Mouse (Mus musculus): ENCODE measurements at regions not wholly inside any gene's neighbourhood (a gene's known extent, or its start where the extent isn't known, plus 50 kb on each side); places are given as distances from the start of the nearest gene placed in this dataset.

- DNase-seq (ENCODE audit: low spot score) = no peak
These were observed 277.8 kb upstream of the Dynlrb2 start for GRCm38 (mm10) chr8:116227003-116227402.

DNA sequence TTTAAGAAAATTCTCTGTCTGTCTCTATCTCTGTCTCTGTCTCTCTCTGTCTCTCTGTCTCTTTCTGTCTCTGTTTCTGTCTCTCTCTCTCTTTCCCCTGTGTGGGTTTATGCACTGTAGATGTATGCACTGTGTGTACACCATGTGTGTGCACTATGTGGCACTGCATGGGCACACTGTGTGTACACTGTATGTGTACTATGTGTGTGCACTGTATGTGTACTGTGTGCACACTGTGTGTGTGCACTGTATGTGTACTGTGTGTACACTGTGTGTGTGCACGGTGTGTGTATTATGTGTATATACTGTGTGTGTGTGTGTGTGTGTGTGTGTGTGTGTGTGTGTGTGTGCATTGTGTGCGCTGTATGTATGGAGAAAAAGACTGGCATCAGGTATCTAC, 281.5 kb upstream of the Dynlrb2 start:
- DNase-seq (ENCODE audit: low spot score) = no peak

DNA sequence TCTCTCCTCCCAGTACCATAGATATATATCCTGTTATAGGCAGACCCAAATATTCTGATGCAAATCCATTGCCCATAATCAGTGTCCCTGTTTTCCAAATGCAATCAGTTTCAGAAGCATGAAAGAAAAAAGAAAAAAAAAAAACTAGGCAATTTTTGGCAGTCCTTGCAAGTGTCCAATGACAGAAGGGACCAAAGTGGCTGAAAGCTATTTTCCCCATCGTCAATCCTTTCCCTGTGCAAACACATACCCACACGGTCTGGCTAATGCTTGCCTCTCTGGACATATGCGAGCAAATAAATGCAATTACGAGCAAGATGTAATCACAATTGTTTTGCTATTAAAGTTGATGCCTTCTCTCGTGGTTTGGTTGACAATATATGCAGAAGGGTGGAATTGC, 288.9 kb upstream of the Dynlrb2 start:
- no peak for DNase-seq (ENCODE audit: low spot score)

- no peak for DNase-seq (ENCODE audit: low spot score)
These were observed 289.4 kb upstream of the Dynlrb2 start for GRCm38 (mm10) chr8:116215286-116215860.

DNA sequence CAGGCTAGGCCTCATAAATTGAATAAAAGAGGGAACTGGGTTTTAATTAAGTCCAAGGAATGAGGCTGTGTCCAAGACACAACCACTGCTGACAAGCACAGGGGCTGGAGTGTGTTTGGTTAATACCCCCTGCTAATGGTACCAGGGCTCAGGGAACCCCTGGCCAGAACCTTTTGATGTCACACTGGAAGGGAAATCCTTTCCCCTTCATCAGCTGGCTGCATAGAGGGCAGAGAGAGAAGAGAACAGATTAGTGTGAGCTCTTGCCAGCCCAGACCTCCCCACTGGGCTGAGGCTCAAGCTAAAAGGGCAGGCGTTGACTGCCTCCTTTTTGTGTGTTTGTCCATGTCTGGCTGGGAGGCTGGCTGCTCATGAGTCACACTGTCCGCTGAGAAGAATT, 301.1 kb upstream of the Dynlrb2 start:
- DNase-seq (ENCODE audit: low spot score) = no peak

DNA sequence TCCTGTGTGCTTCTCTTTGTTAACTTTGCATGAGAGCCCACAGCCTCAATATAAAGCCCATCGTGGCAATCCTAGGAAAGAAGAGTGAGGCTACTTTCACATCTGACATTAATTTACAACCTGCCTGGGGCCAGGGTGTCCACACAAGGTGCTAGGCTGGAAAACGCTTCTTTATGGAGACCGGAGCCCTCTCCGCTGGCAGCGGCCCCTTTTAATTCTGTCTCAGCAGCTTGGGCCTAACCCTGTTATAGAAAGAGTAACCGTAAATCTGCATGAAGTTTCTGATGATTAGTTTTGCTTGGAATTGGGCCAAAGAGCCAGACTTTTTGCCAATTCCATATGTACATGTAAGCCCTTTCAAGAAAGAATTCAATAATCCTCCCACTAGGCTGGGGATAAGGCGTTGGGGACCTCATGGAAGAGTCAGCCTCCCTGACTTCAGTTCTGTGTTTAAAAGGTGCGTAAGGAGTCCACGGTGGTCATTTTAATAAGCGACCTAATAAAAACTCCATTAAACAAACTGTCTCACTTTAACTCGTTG, 304.2 kb upstream of the Dynlrb2 start:
- no peak for DNase-seq (ENCODE audit: low spot score)

DNA sequence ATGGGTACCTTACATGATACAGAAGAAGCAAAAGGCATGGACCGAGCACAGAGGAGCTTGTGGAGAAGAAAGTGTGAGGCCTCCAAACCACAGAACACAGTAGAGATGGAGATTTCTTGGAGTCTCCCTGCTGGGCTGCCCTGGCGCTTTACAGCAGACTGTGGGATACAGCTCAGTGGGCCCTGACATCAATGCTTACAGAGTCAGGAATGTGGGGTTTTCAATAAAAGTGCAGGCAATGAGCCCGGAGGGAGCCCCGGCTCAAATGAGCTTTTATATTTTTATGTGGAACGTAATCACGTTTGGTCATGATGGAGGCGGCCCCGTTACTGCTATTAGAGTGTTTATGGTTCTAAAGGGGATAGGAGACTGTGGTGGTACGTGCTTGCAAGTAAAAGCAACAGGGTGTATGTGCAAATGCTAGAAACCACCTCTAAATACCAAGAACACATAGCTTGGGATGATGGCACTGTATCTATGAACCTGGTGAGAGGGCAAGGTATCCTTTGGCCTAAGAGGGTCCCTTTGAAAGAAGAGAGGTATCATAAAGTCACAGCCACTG, 308.1 kb upstream of the Dynlrb2 start:
- no peak for DNase-seq (ENCODE audit: low spot score)

DNA sequence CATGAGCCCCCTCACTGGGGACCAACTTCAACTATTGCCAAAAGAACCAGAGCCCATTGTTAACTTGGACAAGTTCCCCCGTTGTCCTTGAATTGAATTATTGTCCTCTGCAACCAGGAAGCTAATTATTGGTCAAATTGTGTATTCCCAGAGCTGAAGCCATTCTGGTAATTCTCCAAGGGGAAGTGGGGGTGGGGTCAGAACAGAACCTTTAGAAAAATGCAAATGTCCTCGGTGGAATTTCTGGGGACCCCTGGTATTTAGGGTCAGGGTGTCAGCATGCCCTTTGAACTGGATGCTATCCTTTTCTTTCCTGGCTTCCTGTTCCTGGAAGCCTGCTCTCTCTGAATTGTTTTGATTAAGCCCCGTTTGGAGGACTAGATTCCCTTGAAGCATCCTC, 312.7 kb upstream of the Dynlrb2 start:
- no peak for DNase-seq (ENCODE audit: low spot score)

DNA sequence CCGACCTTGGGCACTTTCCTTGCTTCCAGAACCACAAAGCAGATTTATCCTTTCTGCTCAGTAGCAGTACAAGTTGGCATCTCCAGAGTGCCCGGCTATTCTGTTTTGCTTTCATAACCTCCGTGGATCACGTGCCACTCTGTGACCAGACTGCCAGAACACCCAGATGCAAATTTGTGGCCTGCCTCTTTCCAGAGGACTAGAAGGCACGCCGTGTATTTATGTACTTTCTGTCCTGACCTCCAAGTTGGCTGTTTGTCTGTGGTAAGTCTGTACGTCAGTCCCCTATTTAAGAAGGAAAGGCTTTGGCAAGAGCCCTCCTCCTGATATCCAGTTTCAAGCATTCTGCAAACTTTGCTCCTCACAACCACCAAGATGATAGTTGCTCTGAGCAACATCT, 319.6 kb upstream of the Dynlrb2 start:
- DNase-seq (ENCODE audit: low spot score) = no peak

- DNase-seq (ENCODE audit: low spot score) = no peak
These were observed 320.5 kb upstream of the Dynlrb2 start for GRCm38 (mm10) chr8:116184241-116184640.

- DNase-seq (ENCODE audit: low spot score) = no peak
These were observed 326.8 kb upstream of the Dynlrb2 start for GRCm38 (mm10) chr8:116177946-116178345.

- DNase-seq (ENCODE audit: low spot score) = no peak
These were observed 329.9 kb upstream of the Dynlrb2 start for GRCm38 (mm10) chr8:116174891-116175290.

DNA sequence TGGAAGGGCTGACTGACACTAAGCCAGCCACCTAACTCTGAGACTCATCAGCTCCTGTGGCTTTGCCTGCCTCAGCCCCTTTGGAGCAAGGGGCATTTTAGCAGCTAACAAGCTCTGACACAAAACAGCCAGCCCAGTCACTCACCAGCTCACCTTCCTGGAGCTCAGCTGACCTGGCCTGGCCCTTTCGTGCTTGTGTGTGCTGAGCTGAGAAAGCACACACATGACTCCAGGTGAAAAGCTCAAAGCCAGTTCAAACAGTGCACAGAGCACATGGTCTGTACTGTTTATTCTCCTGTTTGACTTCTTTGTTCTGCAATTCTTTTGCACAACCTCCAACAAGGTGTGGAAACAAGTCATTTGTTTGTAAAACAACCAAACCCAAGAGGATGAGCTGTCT, 330.8 kb upstream of the Dynlrb2 start:
- DNase-seq (ENCODE audit: low spot score) = no peak

- DNase-seq (ENCODE audit: low spot score) = no peak
These were observed 336.9 kb upstream of the Dynlrb2 start for GRCm38 (mm10) chr8:116167874-116168273.

- DNase-seq (ENCODE audit: low spot score) = no peak
These were observed 339.8 kb upstream of the Dynlrb2 start for GRCm38 (mm10) chr8:116164989-116165299.

DNA sequence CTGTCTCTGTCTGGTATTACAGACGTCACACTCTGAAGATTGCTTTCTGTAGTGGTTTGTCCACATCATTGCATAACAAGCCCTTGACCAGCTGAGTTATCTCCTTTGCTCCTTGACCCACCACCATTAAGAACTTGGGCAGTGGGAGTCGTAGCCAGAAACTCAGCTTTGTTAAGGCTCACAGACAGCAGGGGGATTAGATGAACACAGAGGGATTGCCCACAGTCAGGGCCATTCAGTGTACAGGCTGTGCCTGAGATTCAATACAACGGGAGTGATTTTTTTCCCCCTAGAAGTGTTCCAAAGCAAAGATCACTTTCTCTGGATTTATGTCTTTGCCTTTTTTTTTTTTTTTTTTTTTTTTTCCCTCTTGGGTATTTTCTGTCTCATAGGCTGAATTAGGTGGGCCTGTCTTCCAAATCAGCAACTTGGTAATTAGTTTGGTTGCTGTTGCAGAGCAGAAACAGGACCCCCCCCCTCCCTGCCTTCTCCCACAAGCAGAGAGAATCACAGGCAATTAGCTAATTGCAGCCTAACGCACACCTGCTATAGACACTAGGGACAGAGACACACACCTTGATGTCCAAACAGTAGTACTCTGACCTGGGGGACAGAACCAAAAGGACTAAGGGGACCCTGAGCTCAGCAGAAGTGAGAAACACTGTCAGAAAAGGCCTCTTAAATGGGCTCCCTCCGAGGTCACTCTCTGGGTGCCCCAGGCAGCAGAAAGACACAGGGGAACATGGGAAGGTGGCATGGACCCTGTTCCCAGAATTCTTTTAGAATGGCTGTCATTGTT, 340.4 kb upstream of the Dynlrb2 start:
- no peak for DNase-seq (ENCODE audit: low spot score)

DNA sequence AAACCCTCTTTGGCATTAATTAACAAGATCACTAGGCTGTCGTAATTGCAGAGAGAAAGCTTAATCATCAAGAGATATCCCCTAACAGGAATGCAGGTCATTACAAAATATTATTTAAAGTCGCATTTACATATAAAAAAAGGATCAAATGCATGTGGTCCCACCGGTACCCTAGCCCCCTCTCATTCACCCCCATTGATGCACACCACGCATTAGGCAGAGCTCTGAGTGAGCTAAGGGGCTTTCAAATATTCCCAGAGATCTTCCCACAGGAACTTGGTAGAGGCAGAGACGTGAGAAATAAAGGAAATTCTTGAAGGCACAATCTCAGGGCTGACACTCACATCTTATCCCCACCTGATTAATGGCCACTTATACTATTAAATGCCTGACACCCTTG, 343.8 kb upstream of the Dynlrb2 start:
- no peak for DNase-seq (ENCODE audit: low spot score)

- no peak for DNase-seq (ENCODE audit: low spot score)
These were observed 360.8 kb upstream of the Dynlrb2 start for GRCm38 (mm10) chr8:116143687-116144573.

DNA sequence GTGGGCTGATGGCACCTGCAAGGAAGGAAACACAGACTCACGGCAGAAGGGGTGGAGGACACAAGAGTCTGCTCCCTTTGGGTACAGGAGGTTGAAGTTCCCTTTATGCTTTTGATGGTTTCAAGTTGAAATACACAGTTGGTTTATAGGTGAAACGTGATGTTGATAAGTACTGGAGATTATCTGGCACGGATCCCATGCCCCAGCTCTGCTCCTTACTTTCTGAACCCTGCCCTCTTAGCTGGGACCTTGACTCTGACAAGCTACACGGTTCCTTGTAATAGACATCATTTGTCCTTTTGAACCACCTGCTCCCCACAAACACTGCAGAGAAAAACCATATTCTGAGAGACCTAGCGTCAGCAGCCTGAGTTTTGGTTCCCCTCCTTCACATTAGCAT, 363.4 kb upstream of the Dynlrb2 start:
- DNase-seq (ENCODE audit: low spot score) = no peak

- no peak for DNase-seq (ENCODE audit: low spot score)
These were observed 364.8 kb upstream of the Dynlrb2 start for GRCm38 (mm10) chr8:116139934-116140333.

DNA sequence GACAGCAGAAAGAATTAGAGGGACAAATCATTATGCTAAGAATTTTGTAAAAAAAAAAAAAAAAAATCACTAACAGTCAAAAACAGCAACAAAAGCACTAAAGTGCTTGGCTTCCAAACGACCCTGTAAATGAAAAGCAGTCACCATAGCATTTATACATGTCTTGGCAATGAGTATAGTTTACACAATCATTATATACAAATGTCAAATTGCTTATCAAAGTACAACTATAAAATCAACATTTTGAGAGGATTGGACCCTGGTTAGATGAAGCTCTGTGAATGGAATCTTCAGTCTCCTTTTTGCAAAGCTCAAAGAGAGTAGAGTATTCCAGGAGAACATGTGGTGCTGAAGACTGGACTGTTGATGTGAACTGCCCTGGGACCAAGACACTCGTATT, 367.0 kb upstream of the Dynlrb2 start:
- DNase-seq (ENCODE audit: low spot score) = no peak

DNA sequence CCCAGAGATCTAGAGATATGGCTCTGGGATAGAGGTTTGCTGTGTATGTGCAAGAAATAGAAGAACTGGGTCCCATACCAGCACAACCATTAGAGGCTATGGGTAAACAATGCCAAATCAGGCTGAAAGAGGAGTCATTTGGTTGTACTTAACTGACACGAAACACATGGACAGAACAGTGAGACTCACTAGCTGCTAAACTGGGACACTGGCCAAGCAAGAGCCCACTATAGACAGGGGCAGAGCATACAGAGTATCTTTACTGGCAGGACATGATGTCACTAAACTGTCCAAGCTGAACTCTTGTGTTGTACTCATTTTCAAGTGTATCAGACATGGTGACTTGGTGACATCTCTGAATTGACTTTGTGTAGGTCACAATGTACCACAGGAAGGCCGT, 371.3 kb upstream of the Dynlrb2 start:
- no peak for DNase-seq (ENCODE audit: low spot score)

- DNase-seq (ENCODE audit: low spot score) = no peak
These were observed 371.7 kb upstream of the Dynlrb2 start for GRCm38 (mm10) chr8:116133084-116133483.

All from MN1 (cell line).